In genomic region chr5:33357494-33357893, GRCm38 (mm10) we compare ENCODE assay signal across 16 mouse cellular contexts.
"Had no signal": no experiment of that assay in that cellular context is flagged by ENCODE, and none has a peak within 500 bp of the region (broad histone marks: within the 10 kb centered on the region; RNA-seq: fewer than 3 reads in every experiment).

No protein-coding gene starts in this region.

- H3K4me3 ChIP-seq: intestine, embryonic 15.5 days; kidney, embryonic 15.5 days; left cerebral cortex, adult 2 months; liver, embryonic 12.5 days had no signal

- ATAC-seq: intestine, embryonic 15.5 days; liver, embryonic 12.5 days; lung, postnatal 0 days had no signal

- DNase-seq: kidney, adult 11 months; kidney, adult 8-10 months; kidney, postnatal 10 days; kidney, postnatal 4 days; layer of hippocampus, postnatal 36 days; lung, embryonic 14.5 days; midbrain, embryonic 14.5 days; thymus, adult 2 months; thymus, postnatal 14 days; thymus, postnatal 4 days had no signal

- H3K9me3 ChIP-seq: intestine, embryonic 15.5 days; kidney, embryonic 15.5 days; liver, embryonic 12.5 days had no signal

- H3K9ac ChIP-seq: intestine, embryonic 15.5 days; kidney, embryonic 15.5 days; liver, embryonic 12.5 days; lung, embryonic 14.5 days had no signal

- H3K4me2 ChIP-seq: intestine, embryonic 15.5 days; kidney, embryonic 15.5 days; liver, embryonic 12.5 days; lung, embryonic 14.5 days; midbrain, embryonic 11.5 days had no signal

- H3K27me3 ChIP-seq: intestine, embryonic 15.5 days; kidney, embryonic 15.5 days; liver, embryonic 12.5 days had no signal

- H3K27ac ChIP-seq: intestine, embryonic 15.5 days; kidney, embryonic 15.5 days; left cerebral cortex, adult 2 months; liver, embryonic 12.5 days had no signal
